Mouse (Mus musculus): ENCODE measurements at regions not wholly inside any gene's neighbourhood (a gene's known extent, or its start where the extent isn't known, plus 50 kb on each side); places are given as distances from the start of the nearest gene placed in this dataset.
A peak's percentile ranks its signal among the peaks of the same experiment; 100 is the strongest.

- DNase-seq (ENCODE audit: low read depth, low spot score): peak; percentile 36
Observed at GRCm38 (mm10) chr4:45590836-45591235, 58.6 kb upstream of the Shb start.

- DNase-seq (ENCODE audit: low read depth, low spot score): no peak
Observed at GRCm38 (mm10) chr4:45588322-45588721, 56.1 kb upstream of the Shb start.

- no peak for DNase-seq (ENCODE audit: low read depth, low spot score)
Observed at GRCm38 (mm10) chr4:45587202-45587601, 54.9 kb upstream of the Shb start.

GRCm38 (mm10) chr4:45586310-45586709 lies 54.0 kb upstream of the Shb start:
- no peak for DNase-seq (ENCODE audit: low read depth, low spot score)

- DNase-seq (ENCODE audit: low read depth, low spot score): no peak
Observed at GRCm38 (mm10) chr4:45585188-45585820, 53.0 kb upstream of the Shb start.

- peak; percentile 19 for DNase-seq (ENCODE audit: low read depth, low spot score)
Observed at GRCm38 (mm10) chr4:45583966-45584365, 51.7 kb upstream of the Shb start.

- DNase-seq (ENCODE audit: low read depth, low spot score): no peak
Observed at GRCm38 (mm10) chr4:45582496-45582895, 50.2 kb upstream of the Shb start.
